Mouse (Mus musculus) testis, adult 2 months (tissue): ENCODE results near the gene Serac1. TPM values are rescaled to one million over a fixed set of nuclear protein-coding genes. Genes with fewer than 3 reads are reported as not detected.

Experiments
- H3K27ac ChIP-seq: fragments of 200-500 bp; 2 replicates; pipeline ENCODE4 v1.5.1; 2012; ENCODE audit warnings: low read depth, low read length; ENCODE audit not compliant: control insufficient read depth, insufficient read depth
- H3K27me3 ChIP-seq: fragments of 200-500 bp; 2 replicates; pipeline ENCODE4 v1.6.1; 2012; ENCODE audit warnings: mild to moderate bottlenecking, low read length, moderate library complexity; ENCODE audit not compliant: control insufficient read depth, insufficient read depth
- H3K36me3 ChIP-seq: fragments of 200-500 bp; 2 replicates; pipeline ENCODE4 v1.6.1; 2012; ENCODE audit warnings: mild to moderate bottlenecking, low read length; ENCODE audit not compliant: control insufficient read depth, insufficient read depth
- H3K4me1 ChIP-seq: fragments of 200-500 bp; 2 replicates; pipeline ENCODE4 v1.6.1; 2012; ENCODE audit warnings: low read length; ENCODE audit not compliant: control insufficient read depth, insufficient read depth
- H3K4me3 ChIP-seq: fragments of 200-500 bp; 2 replicates; pipeline ENCODE4 v1.5.1; 2012; ENCODE audit warnings: low read depth, mild to moderate bottlenecking, low read length, moderate library complexity, mixed read lengths; ENCODE audit not compliant: control insufficient read depth
- CTCF ChIP-seq: fragments of 200-500 bp; IDR thresholded peaks from 2 replicates; pipeline ENCODE4 v1.5.1; 2012; ENCODE audit warnings: low read depth, mild to moderate bottlenecking, inconsistent platforms, low read length, moderate library complexity; ENCODE audit not compliant: control insufficient read depth, insufficient read depth, insufficient replicate concordance
- POLR2A ChIP-seq: fragments of 200-500 bp; IDR thresholded peaks from 2 replicates; pipeline ENCODE4 v1.6.1; 2012; ENCODE audit warnings: low read depth, mild to moderate bottlenecking, inconsistent platforms, low read length, moderate library complexity; ENCODE audit not compliant: control insufficient read depth
- polyA plus RNA-seq: library from polyadenylated mRNA; depleted of rRNA; stranded (reverse); fragments of >200 nt; gene quantifications from 2 replicates; pipeline ENCODE4 v1.2.3, GENCODE M21; 2012

Serac1 gene
- polyA plus RNA-seq, 1 experiment, result 8.6 TPM

DNA sequence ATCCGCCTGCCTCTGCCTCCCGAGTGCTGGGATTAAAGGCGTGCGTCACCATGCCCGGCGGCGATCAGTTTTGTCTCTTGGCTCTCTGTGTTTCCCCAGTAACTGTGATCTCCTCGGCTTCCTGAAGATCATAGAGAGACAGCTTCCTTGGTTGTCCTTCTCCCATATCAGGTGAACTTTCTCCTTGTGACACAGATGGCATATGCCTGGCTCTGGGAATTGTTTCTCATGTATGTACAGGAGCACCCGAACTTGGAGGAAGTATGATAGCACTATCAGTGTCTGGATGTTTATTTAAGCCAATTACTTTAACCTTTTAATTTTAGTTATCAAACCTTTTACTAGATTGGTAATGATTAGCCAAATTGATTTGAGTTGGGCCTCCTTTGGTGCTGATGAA lies 35.5 kb upstream of the Serac1 start:
- H3K36me3 ChIP-seq, result no peaks in the 10 kb centered on the region
- TF ChIP-seq POLR2A (no peak), CTCF (no peak)
- H3K27me3 ChIP-seq, result no peaks in the 10 kb centered on the region
- no peaks in the 10 kb centered on the region for H3K4me1 ChIP-seq
- H3K27ac ChIP-seq, result no peak overlapping the region
- no peak overlapping the region for H3K4me3 ChIP-seq

DNA sequence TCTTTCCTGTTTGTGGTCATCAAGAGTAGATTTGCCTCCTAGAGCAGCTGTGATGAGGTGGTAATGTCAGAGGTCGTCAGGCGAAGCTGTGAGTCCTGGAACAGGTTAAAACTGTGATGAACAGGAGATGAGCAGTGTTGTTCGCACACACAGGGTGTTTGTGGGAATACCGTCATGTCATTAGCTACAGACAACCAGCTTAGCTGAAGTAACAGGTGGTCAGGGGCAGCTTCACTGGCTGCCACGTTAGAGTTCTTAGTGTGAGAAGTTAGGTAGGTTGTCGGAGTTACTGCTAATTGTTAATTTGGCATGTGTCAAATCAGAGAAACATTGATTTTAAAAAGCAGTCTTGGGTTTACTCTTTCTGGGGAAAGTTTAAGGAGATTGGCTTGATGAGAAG lies 34.1 kb upstream of the Serac1 start:
- no peak for TF ChIP-seq CTCF
- no peak for TF ChIP-seq POLR2A
- Histone ChIP-seq H3K27me3 (no peaks in the 10 kb centered on the region), H3K36me3 (0 out of 2 replicates have a peak, but pooled peaks cover 2% of the 10 kb centered on the region), H3K4me3 (no peak overlapping the region), H3K4me1 (no peaks in the 10 kb centered on the region), H3K27ac (no peak overlapping the region)

DNA sequence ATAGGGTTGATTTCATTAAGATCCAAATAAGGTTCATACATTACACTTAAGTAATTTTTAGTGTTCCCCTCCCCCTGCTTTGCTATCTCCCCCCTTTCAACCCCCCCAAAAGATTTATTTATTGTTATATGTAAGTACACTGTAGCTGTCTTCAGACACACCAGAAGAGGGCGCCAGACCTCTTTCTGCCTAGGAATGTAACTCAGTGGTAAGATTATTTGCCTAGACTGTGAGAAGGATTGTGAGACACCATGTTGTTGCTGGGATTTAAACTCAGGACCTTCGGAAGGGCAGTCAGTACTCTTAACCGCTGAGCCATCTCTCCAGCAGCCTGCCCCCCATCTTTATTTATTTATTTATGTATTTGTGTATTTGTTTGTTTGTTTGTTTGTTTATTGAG lies 31.4 kb upstream of the Serac1 start:
- no peaks in the 10 kb centered on the region for H3K27me3 ChIP-seq

DNA sequence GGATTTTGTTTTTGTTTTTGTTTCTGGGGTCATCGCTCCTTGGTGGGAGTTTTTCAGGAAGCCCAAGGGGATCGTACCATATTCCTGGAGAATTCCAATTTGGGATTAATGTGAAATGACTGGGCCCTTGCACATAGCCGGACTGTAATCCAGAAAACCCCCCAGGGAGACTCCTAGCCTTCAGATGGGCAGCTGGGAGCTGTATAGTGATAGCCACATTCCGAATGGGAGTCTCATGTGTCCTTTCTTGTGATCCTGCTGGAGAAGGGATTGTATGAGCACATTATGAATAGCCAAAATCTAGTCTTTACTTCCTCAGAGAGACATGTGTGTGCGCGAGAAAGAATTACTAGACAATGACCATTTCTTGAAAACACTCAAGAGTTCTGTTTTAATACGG lies 28.6 kb upstream of the Serac1 start:
- H3K27me3 ChIP-seq, result no peaks in the 10 kb centered on the region
- H3K27ac ChIP-seq, result peak overlapping the region; percentile 24; the same call in 1 of the 2 replicates
- peak overlapping the region; percentile 92 for H3K4me3 ChIP-seq
- 0 out of 2 replicates have a peak, but pooled peaks cover 2% of the 10 kb centered on the region for H3K36me3 ChIP-seq
- TF ChIP-seq POLR2A (no peak), CTCF (no peak)
- H3K4me1 ChIP-seq, result peaks cover 2% of the 10 kb centered on the region

More for the DNA sequence above, 31.4 kb upstream of the Serac1 start:
- TF ChIP-seq CTCF, result no peak
- no peak for TF ChIP-seq POLR2A
- Histone ChIP-seq H3K36me3 (0 out of 2 replicates have a peak, but pooled peaks cover 2% of the 10 kb centered on the region), H3K4me1 (peaks cover 2% of the 10 kb centered on the region), H3K4me3 (no peak overlapping the region), H3K27ac (no peak overlapping the region)

DNA sequence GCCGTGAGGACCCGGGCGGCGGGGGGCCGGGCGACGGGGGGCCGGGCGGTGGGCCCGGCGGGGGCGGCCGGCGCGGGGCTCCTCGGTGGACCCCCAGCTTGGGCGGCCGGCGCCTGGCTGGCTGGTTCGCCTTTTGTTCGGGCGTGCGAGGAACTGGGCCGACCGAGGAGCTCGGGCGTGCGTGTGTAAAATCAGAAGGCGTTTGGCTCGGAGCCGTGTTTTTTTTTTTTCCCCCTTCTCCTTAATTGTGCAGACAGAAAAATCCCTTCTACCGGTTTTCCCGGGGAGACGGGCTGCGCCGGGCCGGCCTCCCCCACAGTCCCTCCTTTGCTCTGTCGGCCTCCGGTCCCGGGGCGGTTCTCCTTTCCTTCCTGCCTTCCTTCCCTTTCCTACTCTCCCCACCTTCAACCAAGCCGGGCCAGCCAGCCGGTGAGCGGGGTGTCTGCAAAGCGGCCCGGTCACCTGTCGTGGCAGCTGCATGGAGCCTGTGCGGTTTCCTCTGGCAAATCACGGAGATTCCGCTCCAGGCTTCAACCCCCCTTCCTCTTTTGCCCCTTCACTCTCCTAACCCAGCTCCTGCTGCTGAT lies 27.6 kb upstream of the Serac1 start:
- Histone ChIP-seq H3K27ac (peak overlapping the region; percentile 74), H3K4me1 (peaks cover 2% of the 10 kb centered on the region), H3K36me3 (0 out of 2 replicates have a peak, but pooled peaks cover 2% of the 10 kb centered on the region), H3K27me3 (no peaks in the 10 kb centered on the region), H3K4me3 (peak overlapping the region; percentile 92)
- no peak for TF ChIP-seq POLR2A
- TF ChIP-seq CTCF, result no peak

DNA sequence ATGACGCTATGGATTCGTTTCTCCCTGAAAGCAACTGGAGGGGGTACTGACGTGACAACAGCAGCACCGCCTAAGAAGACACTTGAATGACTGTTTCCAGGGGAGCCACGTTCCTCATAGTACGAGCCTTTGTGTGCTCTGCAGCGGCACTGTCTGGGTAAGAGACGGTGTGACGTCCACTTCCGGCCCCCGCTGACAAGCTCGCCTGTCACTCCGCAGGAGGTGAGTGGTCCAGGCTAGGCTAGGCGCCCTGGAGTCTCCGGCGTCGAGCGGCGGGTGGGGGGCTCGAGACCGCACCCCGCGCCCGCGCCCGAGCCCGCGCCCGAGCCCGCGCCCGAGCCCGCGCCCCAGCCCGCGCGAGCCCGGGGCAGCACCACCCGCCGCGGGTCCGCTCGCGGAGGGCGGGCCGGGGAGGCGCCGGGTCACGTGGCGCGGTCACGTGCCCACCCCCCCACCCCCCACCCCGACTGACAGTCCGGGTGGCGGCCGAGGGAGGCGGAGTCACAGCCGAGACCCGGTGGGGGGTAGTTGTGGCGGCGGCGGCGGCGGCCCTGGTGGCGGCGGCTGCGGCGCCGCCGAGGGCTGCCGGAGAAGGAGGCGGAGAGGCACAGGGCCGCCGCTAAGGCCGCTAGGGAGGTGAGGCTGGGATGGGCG lies 26.9 kb upstream of the Serac1 start, which contains the start of gene Tulp4:
TSS of gene Tulp4 (plus strand) at position 77 of the 654 bp plus-strand sequence.
- Histone ChIP-seq H3K4me3 (peak within 1 kb of the TSS; percentile 92), H3K27ac (peak within 1 kb of the TSS; percentile 77), H3K36me3 (0 out of 2 replicates have a peak, but pooled peaks cover 2% of the 10 kb centered on the region)

DNA sequence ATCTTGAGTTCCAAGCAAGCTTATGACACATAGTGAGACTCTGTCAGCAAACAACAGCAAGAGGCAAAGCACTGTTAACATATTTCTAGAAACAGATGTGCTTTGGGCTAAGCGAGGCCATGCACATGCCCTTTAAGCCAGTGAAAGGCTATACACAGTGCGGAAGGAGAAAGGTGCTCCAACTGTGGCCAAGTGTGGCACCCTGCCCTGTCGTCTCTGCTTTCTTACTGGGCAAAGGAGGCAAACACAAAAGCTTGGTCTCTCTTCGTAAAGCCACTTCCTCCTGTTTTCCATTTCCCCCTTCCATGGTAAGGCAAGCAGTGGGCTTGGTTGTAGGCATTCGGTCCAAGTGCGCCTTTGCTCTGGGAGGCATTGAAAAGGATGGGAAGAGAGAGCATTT lies 24.0 kb upstream of the Serac1 start:
- Histone ChIP-seq H3K4me3 (no peak overlapping the region), H3K27me3 (no peaks in the 10 kb centered on the region), H3K4me1 (peaks cover 2% of the 10 kb centered on the region), H3K36me3 (no peaks in the 10 kb centered on the region), H3K27ac (no peak overlapping the region)
- TF ChIP-seq POLR2A, result no peak
- TF ChIP-seq CTCF, result no peak

More for the DNA sequence above, 26.9 kb upstream of the Serac1 start, which contains the start of gene Tulp4:
- peaks cover 2% of the 10 kb centered on the region for H3K4me1 ChIP-seq
- TF ChIP-seq CTCF, result no peak
- TF ChIP-seq POLR2A, result peak; percentile 76
- H3K27me3 ChIP-seq, result no peaks in the 10 kb centered on the region
